Mouse (Mus musculus): ENCODE measurements around the gene Ica1. TPM values are rescaled to one million over a fixed set of nuclear protein-coding genes. Genes with fewer than 3 reads are reported as not detected.

The Ica1 gene
- polyA plus RNA-seq, 1 experiment, result 96.7 TPM

GRCm38 (mm10) chr6:8716539-8716938 is 61.7 kb downstream of the Ica1 start:
- Histone ChIP-seq H3K27me3 (ENCODE audit: control insufficient read depth, insufficient read depth, low read length) (no peaks in the 10 kb centered on the region), H3K4me1 (ENCODE audit: control insufficient read depth, insufficient read depth, low read length) (no peaks in the 10 kb centered on the region), H3K36me3 (ENCODE audit: control insufficient read depth, insufficient read depth, low read length) (no peaks in the 10 kb centered on the region), H3K4me3 (ENCODE audit: control insufficient read depth, low read depth, low read length) (no peak overlapping the region), H3K27ac (ENCODE audit: control insufficient read depth, insufficient read depth, low read depth, low read length) (no peak overlapping the region)
- TF ChIP-seq CTCF (IDR thresholded peaks at IDR 0.05; ENCODE audit: control insufficient read depth, insufficient read depth, insufficient replicate concordance, low read depth, low read length) (no peak), POLR2A (IDR thresholded peaks at IDR 0.05; ENCODE audit: control insufficient read depth, low read depth, low read length) (no peak)

- Histone ChIP-seq H3K4me1 (ENCODE audit: control insufficient read depth, insufficient read depth, low read length) (no peaks in the 10 kb centered on the region), H3K4me3 (ENCODE audit: control insufficient read depth, low read depth, low read length) (no peak overlapping the region), H3K36me3 (ENCODE audit: control insufficient read depth, insufficient read depth, low read length) (no peaks in the 10 kb centered on the region), H3K27me3 (ENCODE audit: control insufficient read depth, insufficient read depth, low read length) (no peaks in the 10 kb centered on the region), H3K27ac (ENCODE audit: control insufficient read depth, insufficient read depth, low read depth, low read length) (no peak overlapping the region)
- TF ChIP-seq CTCF (IDR thresholded peaks at IDR 0.05; ENCODE audit: control insufficient read depth, insufficient read depth, insufficient replicate concordance, low read depth, low read length) (no peak), POLR2A (IDR thresholded peaks at IDR 0.05; ENCODE audit: control insufficient read depth, low read depth, low read length) (no peak)
These were observed 67.0 kb downstream of the Ica1 start for GRCm38 (mm10) chr6:8711246-8711645.

GRCm38 (mm10) chr6:8694636-8695514 is 83.4 kb downstream of the Ica1 start:
- TF ChIP-seq POLR2A (IDR thresholded peaks at IDR 0.05; ENCODE audit: control insufficient read depth, low read depth, low read length), result no peak
- no peak for TF ChIP-seq CTCF (IDR thresholded peaks at IDR 0.05; ENCODE audit: control insufficient read depth, insufficient read depth, insufficient replicate concordance, low read depth, low read length)
- no peaks in the 10 kb centered on the region for H3K36me3 ChIP-seq (ENCODE audit: control insufficient read depth, insufficient read depth, low read length)
- H3K4me3 ChIP-seq (ENCODE audit: control insufficient read depth, low read depth, low read length), result no peak overlapping the region
- no peaks in the 10 kb centered on the region for H3K27me3 ChIP-seq (ENCODE audit: control insufficient read depth, insufficient read depth, low read length)
- H3K4me1 ChIP-seq (ENCODE audit: control insufficient read depth, insufficient read depth, low read length), result no peaks in the 10 kb centered on the region
- no peak overlapping the region for H3K27ac ChIP-seq (ENCODE audit: control insufficient read depth, insufficient read depth, low read depth, low read length)

- H3K4me3 ChIP-seq (ENCODE audit: control insufficient read depth, low read depth, low read length), result no peak overlapping the region
These were observed 84.2 kb downstream of the Ica1 start for GRCm38 (mm10) chr6:8693926-8694635.

GRCm38 (mm10) chr6:8693141-8693881 is 85.0 kb downstream of the Ica1 start:
- H3K4me1 ChIP-seq (ENCODE audit: control insufficient read depth, insufficient read depth, low read length), result no peaks in the 10 kb centered on the region
- no peaks in the 10 kb centered on the region for H3K36me3 ChIP-seq (ENCODE audit: control insufficient read depth, insufficient read depth, low read length)
- no peaks in the 10 kb centered on the region for H3K27me3 ChIP-seq (ENCODE audit: control insufficient read depth, insufficient read depth, low read length)
- H3K4me3 ChIP-seq (ENCODE audit: control insufficient read depth, low read depth, low read length), result no peak overlapping the region
- TF ChIP-seq POLR2A (IDR thresholded peaks at IDR 0.05; ENCODE audit: control insufficient read depth, low read depth, low read length), result no peak
- TF ChIP-seq CTCF (IDR thresholded peaks at IDR 0.05; ENCODE audit: control insufficient read depth, insufficient read depth, insufficient replicate concordance, low read depth, low read length), result no peak
- no peak overlapping the region for H3K27ac ChIP-seq (ENCODE audit: control insufficient read depth, insufficient read depth, low read depth, low read length)

More at GRCm38 (mm10) chr6:8693926-8694635, 84.2 kb downstream of the Ica1 start:
- TF ChIP-seq POLR2A (IDR thresholded peaks at IDR 0.05; ENCODE audit: control insufficient read depth, low read depth, low read length), result no peak
- TF ChIP-seq CTCF (IDR thresholded peaks at IDR 0.05; ENCODE audit: control insufficient read depth, insufficient read depth, insufficient replicate concordance, low read depth, low read length), result no peak
- Histone ChIP-seq H3K27me3 (ENCODE audit: control insufficient read depth, insufficient read depth, low read length) (no peaks in the 10 kb centered on the region), H3K27ac (ENCODE audit: control insufficient read depth, insufficient read depth, low read depth, low read length) (no peak overlapping the region), H3K36me3 (ENCODE audit: control insufficient read depth, insufficient read depth, low read length) (no peaks in the 10 kb centered on the region), H3K4me1 (ENCODE audit: control insufficient read depth, insufficient read depth, low read length) (no peaks in the 10 kb centered on the region)

GRCm38 (mm10) chr6:8691199-8691975 is 86.9 kb downstream of the Ica1 start:
- no peaks in the 10 kb centered on the region for H3K36me3 ChIP-seq (ENCODE audit: control insufficient read depth, insufficient read depth, low read length)
- no peak for TF ChIP-seq POLR2A (IDR thresholded peaks at IDR 0.05; ENCODE audit: control insufficient read depth, low read depth, low read length)
- TF ChIP-seq CTCF (IDR thresholded peaks at IDR 0.05; ENCODE audit: control insufficient read depth, insufficient read depth, insufficient replicate concordance, low read depth, low read length), result no peak
- H3K27me3 ChIP-seq (ENCODE audit: control insufficient read depth, insufficient read depth, low read length), result no peaks in the 10 kb centered on the region
- H3K4me1 ChIP-seq (ENCODE audit: control insufficient read depth, insufficient read depth, low read length), result no peaks in the 10 kb centered on the region
- no peak overlapping the region for H3K27ac ChIP-seq (ENCODE audit: control insufficient read depth, insufficient read depth, low read depth, low read length)
- H3K4me3 ChIP-seq (ENCODE audit: control insufficient read depth, low read depth, low read length), result no peak overlapping the region
